Mouse (Mus musculus): ENCODE data around the gene Higd1a. TPM values are rescaled to one million over a fixed set of nuclear protein-coding genes. Genes with fewer than 3 reads are reported as not detected.

The Higd1a gene
- total RNA-seq, 1 experiment from 2014 or later: 7.2 TPM

DNA sequence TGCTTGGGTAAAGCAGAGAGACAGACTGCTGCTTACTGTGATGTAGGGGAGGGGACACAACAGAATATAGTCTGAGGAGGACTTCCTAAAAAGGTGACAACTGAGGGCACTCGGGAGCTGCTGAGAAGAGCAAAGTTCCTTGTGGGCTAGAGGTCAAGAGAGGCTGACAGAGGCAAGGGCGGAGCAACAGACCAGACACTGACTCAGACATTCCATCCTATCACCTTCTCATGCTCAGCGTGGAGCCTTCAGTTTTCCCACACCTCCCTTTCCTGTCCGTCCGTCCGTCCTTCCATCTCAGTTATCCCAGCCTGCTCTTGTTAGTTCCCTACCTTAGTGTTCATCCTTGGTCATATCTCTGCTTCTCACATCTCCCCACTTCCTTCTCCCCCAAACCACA, 43.0 kb downstream of the Higd1a start:
- ATAC-seq (ENCODE audit: extremely low read depth, insufficient number of reproducible peaks, low FRiP score, poor library complexity, severe bottlenecking): no peak

DNA sequence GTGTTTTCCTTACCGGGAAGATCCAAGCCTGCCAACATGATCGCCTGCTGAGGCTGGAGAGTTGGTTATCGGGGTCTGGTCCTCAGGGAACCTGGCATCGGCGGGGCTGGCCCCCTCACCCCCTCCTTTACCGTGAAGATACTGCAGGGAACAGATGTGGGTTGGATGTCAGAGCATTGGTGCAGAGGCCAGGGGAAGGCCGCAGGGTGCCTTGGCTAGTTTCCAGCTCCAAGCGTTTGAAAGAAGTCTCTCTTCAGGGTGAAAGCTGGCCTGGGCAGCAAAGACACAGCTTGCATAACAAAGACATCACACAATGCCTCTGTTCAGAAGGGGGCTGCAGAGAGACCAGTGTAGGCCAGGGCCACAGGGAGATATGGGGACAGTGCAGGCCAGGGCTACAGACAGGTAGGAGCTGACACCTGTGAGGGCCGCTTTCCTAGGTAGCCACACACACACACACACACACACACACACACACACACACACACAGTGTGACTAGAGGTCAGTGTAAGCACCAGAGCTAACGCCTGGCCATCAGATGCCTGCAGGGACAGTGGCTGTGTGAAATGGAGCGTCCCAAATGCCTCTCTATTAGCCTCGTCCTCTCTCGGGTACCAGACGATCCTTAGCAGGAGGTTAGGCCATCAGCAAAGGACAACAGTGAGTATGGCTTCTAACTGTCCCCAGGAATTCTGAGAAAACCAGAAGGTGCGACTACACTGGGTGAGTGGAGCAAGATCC, 47.9 kb downstream of the Higd1a start:
- ATAC-seq (ENCODE audit: extremely low read depth, insufficient number of reproducible peaks, low FRiP score, poor library complexity, severe bottlenecking): no peak

DNA sequence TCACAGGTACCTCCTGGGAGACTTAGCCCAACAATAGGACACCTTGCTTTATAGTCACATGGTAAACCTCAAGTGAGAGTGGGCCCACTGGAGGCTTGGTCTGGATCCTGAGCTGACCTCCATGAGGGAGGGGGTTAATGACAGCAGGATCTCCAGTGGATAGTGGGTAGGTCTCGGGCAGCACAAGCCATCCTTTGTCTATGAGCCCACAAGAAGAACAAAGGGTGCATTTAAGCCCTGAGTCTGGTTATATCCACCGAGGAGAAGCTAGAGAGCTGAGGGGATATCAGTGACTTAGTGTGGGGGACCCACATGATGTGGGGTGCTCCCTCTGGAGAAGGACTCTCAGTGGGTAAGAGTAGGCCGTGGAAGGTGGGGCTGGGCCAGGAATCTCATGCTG, 49.7 kb downstream of the Higd1a start:
- ATAC-seq (ENCODE audit: extremely low read depth, insufficient number of reproducible peaks, low FRiP score, poor library complexity, severe bottlenecking): no peak

DNA sequence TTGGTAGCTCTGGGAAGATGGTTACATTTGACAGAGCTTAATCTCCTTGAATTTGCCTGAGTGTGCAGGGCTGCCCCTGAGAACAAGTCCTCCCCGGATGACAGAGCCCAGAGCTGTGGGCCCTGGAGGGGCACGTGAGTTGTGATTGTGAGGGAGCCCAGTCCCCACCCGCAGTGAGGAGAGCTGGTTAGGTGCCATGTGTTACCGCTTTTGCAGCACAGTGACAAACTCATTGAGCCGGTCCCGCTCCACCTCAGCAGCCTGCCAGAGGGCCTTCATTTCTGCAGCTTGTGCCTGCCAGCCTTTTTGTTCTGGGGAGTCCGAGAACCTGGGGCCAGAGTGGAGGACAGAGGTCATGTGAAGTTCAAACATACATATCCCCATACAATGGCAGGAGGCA, 50.2 kb downstream of the Higd1a start:
- no peak for ATAC-seq (ENCODE audit: extremely low read depth, insufficient number of reproducible peaks, low FRiP score, poor library complexity, severe bottlenecking)

DNA sequence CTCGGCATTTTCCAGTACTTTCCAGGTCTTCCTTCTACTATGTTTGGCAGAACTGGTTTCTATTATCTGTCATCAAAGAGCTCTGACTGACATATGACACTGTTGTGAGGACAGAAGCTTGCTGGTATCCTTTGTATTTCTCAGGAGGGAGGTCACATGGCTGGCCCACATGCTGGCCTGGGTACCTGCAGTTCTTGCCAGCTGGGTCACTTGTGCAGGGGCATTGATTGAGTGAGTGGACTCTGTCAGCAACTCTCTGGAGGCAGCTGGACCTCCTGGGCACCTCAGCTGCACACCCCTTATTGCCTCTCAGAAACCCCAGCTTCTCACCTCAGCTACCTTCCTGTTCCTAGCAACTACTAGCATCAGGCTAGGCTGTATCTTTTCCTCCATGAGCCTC, 50.6 kb downstream of the Higd1a start:
- no peak for ATAC-seq (ENCODE audit: extremely low read depth, insufficient number of reproducible peaks, low FRiP score, poor library complexity, severe bottlenecking)

DNA sequence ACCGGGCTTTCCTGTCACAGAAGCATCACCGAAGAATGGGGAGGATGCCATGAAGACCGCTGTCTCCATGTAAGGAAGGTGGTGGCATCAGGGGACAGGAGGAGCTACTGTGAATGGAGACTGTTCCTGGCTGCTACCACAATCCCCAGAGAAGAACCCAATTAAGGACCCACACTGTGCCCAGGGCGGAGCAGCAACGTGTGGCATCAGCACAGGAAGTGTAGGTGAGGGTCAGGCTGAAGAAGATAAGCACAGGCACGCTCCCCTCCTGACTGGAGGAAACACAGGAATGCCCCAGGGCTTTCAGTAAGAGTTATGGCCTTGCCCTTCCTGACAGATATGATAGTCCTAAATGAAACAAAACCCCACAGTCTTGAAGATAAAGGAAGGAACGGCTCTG, 55.4 kb downstream of the Higd1a start:
- ATAC-seq (ENCODE audit: extremely low read depth, insufficient number of reproducible peaks, low FRiP score, poor library complexity, severe bottlenecking): no peak

DNA sequence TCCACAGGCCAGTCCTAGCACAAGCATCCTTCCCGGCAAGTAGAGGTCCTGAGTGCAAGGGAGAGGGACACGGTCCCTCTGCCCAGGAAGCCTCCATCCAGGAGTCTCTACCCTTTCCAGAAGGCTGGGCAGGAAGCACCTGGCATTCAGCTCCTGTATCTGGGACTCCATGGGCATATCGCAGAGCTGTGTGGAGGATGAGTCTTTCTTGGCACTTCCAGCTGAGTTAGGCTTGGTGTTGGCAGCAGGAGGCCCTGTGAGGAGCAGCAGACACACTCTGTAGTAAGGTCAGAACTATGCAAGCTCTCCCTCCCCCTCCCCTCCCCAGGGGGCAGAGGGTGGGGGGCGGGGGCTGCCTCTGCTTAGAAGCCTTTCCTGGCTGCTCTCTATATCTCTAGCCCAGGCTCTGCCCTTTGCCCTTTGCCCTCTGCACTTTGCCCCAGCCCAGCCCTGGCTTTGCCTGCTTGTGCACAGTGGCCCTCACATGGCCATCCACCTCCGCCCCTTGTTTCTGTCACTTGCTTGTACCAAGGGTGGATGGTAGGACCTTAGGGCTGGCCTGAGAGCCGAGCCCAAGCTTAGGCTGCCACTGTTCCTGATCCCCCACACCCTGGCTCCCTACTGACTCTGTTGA, 59.2 kb downstream of the Higd1a start:
- ATAC-seq (ENCODE audit: extremely low read depth, insufficient number of reproducible peaks, low FRiP score, poor library complexity, severe bottlenecking): no peak

Other genes with a start within 250 kb of the Higd1a start
- gene Lyzl4, start 216.3 kb downstream of the Higd1a start, total RNA-seq (2017): not detected in 2 replicates
- 4.4 and 5.8 TPM in 2 replicates for gene Vipr1, start 215.6 kb downstream of the Higd1a start, total RNA-seq (2017)
- 5.7 and 7.1 TPM in 2 replicates for gene Sec22c, start 152.9 kb downstream of the Higd1a start, total RNA-seq (2017)
- 8.0 and 14.9 TPM in 2 replicates for gene Ss18l2, start 148.0 kb downstream of the Higd1a start, total RNA-seq (2017)
- gene Nktr, start 139.2 kb downstream of the Higd1a start, total RNA-seq (2017): 216 and 260 TPM in 2 replicates
- gene Zfp651, start 99.0 kb downstream of the Higd1a start, total RNA-seq (2017): 0.12 TPM in 1 of 2 replicates, not detected in the other
- gene Klhl40, start 80.8 kb downstream of the Higd1a start, total RNA-seq (2017): not detected in 2 replicates
- gene Hhatl, start 65.9 kb downstream of the Higd1a start, total RNA-seq (2017): not detected in 2 replicates
- gene Ccdc13, start 18.9 kb downstream of the Higd1a start, total RNA-seq (2017): 0.25 TPM in 1 of 2 replicates, not detected in the other
- 0.25 and 4.5 TPM in 2 replicates for gene Ackr2, start 40.0 kb upstream of the Higd1a start, total RNA-seq (2017)
- not detected in 2 replicates for gene Cyp8b1, start 57.9 kb upstream of the Higd1a start, total RNA-seq (2017)
- gene Fam198a, start 92.6 kb upstream of the Higd1a start, total RNA-seq (2017): not detected in 2 replicates
- gene Pomgnt2, start 138.7 kb upstream of the Higd1a start, total RNA-seq (2017): not detected in 2 replicates

All from neutrophil, adult 5-6 weeks (primary cell).